Mouse (Mus musculus) midbrain, embryonic 14.5 days (tissue): Measurements from ENCODE around the gene Frmd3. TPM values are rescaled to one million over a fixed set of nuclear protein-coding genes. Genes with fewer than 3 reads are reported as not detected.
"Not testable (repeated sequence)": the region's sequence is repeated elsewhere in the genome, so short reads cannot be mapped to it uniquely, and the experiment has no call there.

Experiments
- ATAC-seq: fragments of 200-750 bp; cut with Nextera tagmentation; 2 replicates; pipeline ENCODE4 v1.8.0; 2017; ENCODE audit warnings: moderate number of reproducible peaks, moderate library complexity; ENCODE audit not compliant: low FRiP score, low TSS enrichment
- DNase-seq: peaks from one replicate; pipeline ENCODE4 v3.0.0-alpha.2; 2015
- H3K27ac ChIP-seq: fragments of 300-500 bp; sonication (generic); replicated peaks from 2 replicates; pipeline ENCODE4 v1.5.1; 2014; ENCODE audit warnings: mild to moderate bottlenecking, low read depth, low read length, moderate library complexity
- H3K27me3 ChIP-seq: fragments of 300-500 bp; sonication (generic); 2 replicates; pipeline ENCODE4 v1.6.1; 2014; ENCODE audit warnings: low read length, control low read depth, mixed read lengths; ENCODE audit not compliant: control insufficient read depth, insufficient read depth
- H3K36me3 ChIP-seq: fragments of 300-500 bp; sonication (generic); 2 replicates; pipeline ENCODE4 v1.6.1; 2014; ENCODE audit warnings: low read length, control low read depth; ENCODE audit not compliant: control insufficient read depth, insufficient read depth
- H3K4me1 ChIP-seq: fragments of 300-500 bp; sonication (generic); 2 replicates; pipeline ENCODE4 v1.6.1; 2014; ENCODE audit warnings: mild to moderate bottlenecking, antibody characterized with exemption, low read length, control low read depth; ENCODE audit not compliant: control insufficient read depth, insufficient read depth
- H3K4me2 ChIP-seq: fragments of 300-500 bp; sonication (generic); 2 replicates; pipeline ENCODE4 v1.6.1; 2014; ENCODE audit warnings: mild to moderate bottlenecking, low read length, moderate library complexity
- H3K4me3 ChIP-seq: fragments of 300-500 bp; sonication (generic); replicated peaks from 2 replicates; pipeline ENCODE4 v1.5.1; 2014; ENCODE audit warnings: low read depth, low read length
- H3K9ac ChIP-seq: fragments of 300-500 bp; sonication (generic); replicated peaks from 2 replicates; pipeline ENCODE4 v1.6.1; 2014; ENCODE audit warnings: mild to moderate bottlenecking, low read length, moderate library complexity
- H3K9me3 ChIP-seq: fragments of 300-500 bp; sonication (generic); 2 replicates; pipeline ENCODE4 v1.6.1; 2016; ENCODE audit warnings: low read length, control low read depth, mixed read lengths; ENCODE audit not compliant: control insufficient read depth
- WGBS: fragments of 180-500 bp; shearing (Covaris S2); extraction: QIAGEN DNeasy Blood & Tissue Kit; methylation state at CpG from one replicate; pipeline ENCODE4 v1.1.7; 2014; 5-methylcytosine and 5-hydroxymethylcytosine counted together
- polyA plus RNA-seq: library from polyadenylated mRNA; unstranded; fragments of >200 nt; fragmentation: Nextera tagmentation; extraction: Ambion mirVana; gene quantifications from 2 replicates; pipeline ENCODE4 v1.2.1, GENCODE M21; 2014

The Frmd3 gene
- polyA plus RNA-seq, 1 experiment from 2014 or later = 29.7 TPM

GRCm38 (mm10) chr4:74110816-74111215 lies 97.6 kb downstream of the Frmd3 start:
- no peak for DNase-seq
- 79% methylated on average over 3 of the region's 3 CpGs for WGBS
- Histone ChIP-seq H3K36me3 (no peaks in the 10 kb centered on the region), H3K9ac (no peak overlapping the region), H3K4me1 (no peaks in the 10 kb centered on the region), H3K4me2 (no peak overlapping the region), H3K27ac (no peak overlapping the region), H3K4me3 (no peak overlapping the region), H3K9me3 (no peaks in the 10 kb centered on the region), H3K27me3 (no peaks in the 10 kb centered on the region)
- ATAC-seq = no peak

- no peaks in the 10 kb centered on the region for H3K36me3 ChIP-seq
- no peaks in the 10 kb centered on the region for H3K9me3 ChIP-seq
- DNase-seq (no peak), ATAC-seq (no peak)
- no peaks in the 10 kb centered on the region for H3K27me3 ChIP-seq
- H3K9ac ChIP-seq = no peak overlapping the region
- H3K27ac ChIP-seq = no peak overlapping the region
- H3K4me3 ChIP-seq = no peak overlapping the region
- no peak overlapping the region for H3K4me2 ChIP-seq
- no peaks in the 10 kb centered on the region for H3K4me1 ChIP-seq
Observed at GRCm38 (mm10) chr4:74191528-74191927, 178.3 kb downstream of the Frmd3 start.

GRCm38 (mm10) chr4:74201281-74201811 lies 188.1 kb downstream of the Frmd3 start:
- Histone ChIP-seq H3K36me3 (no peaks in the 10 kb centered on the region), H3K4me2 (no peak overlapping the region), H3K9ac (no peak overlapping the region), H3K27me3 (no peaks in the 10 kb centered on the region), H3K4me3 (no peak overlapping the region), H3K27ac (no peak overlapping the region), H3K4me1 (no peaks in the 10 kb centered on the region), H3K9me3 (no peaks in the 10 kb centered on the region)
- ATAC-seq = no peak
- no peak for DNase-seq

GRCm38 (mm10) chr4:74221780-74222179 lies 208.5 kb downstream of the Frmd3 start:
- not testable (repeated sequence) for H3K4me1 ChIP-seq, H3K9me3 ChIP-seq, H3K36me3 ChIP-seq, H3K4me2 ChIP-seq, H3K27ac ChIP-seq, DNase-seq, H3K9ac ChIP-seq, H3K27me3 ChIP-seq, H3K4me3 ChIP-seq
- ATAC-seq = 0 out of 2 replicates have a peak, but pooled peaks have one; percentile 14
- 88% methylated on average over 1 of the region's 1 CpGs for WGBS

GRCm38 (mm10) chr4:74222360-74222759 lies 209.1 kb downstream of the Frmd3 start:
- DNase-seq = peak; percentile 47
- Histone ChIP-seq H3K4me3 (no peak overlapping the region), H3K4me1 (no peaks in the 10 kb centered on the region), H3K36me3 (no peaks in the 10 kb centered on the region), H3K9me3 (no peaks in the 10 kb centered on the region), H3K27me3 (no peaks in the 10 kb centered on the region), H3K27ac (no peak overlapping the region), H3K9ac (no peak overlapping the region), H3K4me2 (no peak overlapping the region)
- ATAC-seq = no peak
- 50% methylated on average over 3 of the region's 3 CpGs for WGBS

GRCm38 (mm10) chr4:74224210-74224609 lies 211.0 kb downstream of the Frmd3 start:
- Histone ChIP-seq H3K9me3 (no peaks in the 10 kb centered on the region), H3K9ac (no peak overlapping the region), H3K27ac (no peak overlapping the region), H3K4me3 (no peak overlapping the region), H3K4me2 (no peak overlapping the region), H3K4me1 (no peaks in the 10 kb centered on the region), H3K36me3 (no peaks in the 10 kb centered on the region), H3K27me3 (no peaks in the 10 kb centered on the region)
- 73% methylated on average over 2 of the region's 2 CpGs for WGBS
- ATAC-seq (no peak), DNase-seq (peak; percentile 12)

- Histone ChIP-seq H3K27me3 (no peaks in the 10 kb centered on the region), H3K27ac (no peak overlapping the region), H3K4me3 (no peak overlapping the region), H3K9ac (no peak overlapping the region), H3K9me3 (no peaks in the 10 kb centered on the region), H3K36me3 (no peaks in the 10 kb centered on the region), H3K4me2 (no peak overlapping the region), H3K4me1 (no peaks in the 10 kb centered on the region)
- peak; percentile 29 for ATAC-seq
- peak; percentile 10 for DNase-seq
- WGBS = 77% methylated on average over 4 of the region's 4 CpGs
Observed at GRCm38 (mm10) chr4:74230994-74231393, 217.8 kb downstream of the Frmd3 start.

GRCm38 (mm10) chr4:74231405-74231804 lies 218.2 kb downstream of the Frmd3 start:
- Histone ChIP-seq H3K36me3 (no peaks in the 10 kb centered on the region), H3K4me2 (no peak overlapping the region), H3K4me1 (no peaks in the 10 kb centered on the region), H3K9me3 (no peaks in the 10 kb centered on the region), H3K27me3 (no peaks in the 10 kb centered on the region), H3K9ac (no peak overlapping the region), H3K4me3 (no peak overlapping the region), H3K27ac (no peak overlapping the region)
- DNase-seq = peak; percentile 67
- peak; percentile 28 for ATAC-seq
- 69% methylated on average over 5 of the region's 5 CpGs for WGBS

- ATAC-seq = no peak
- 81% methylated on average over 3 of the region's 3 CpGs for WGBS
Observed at GRCm38 (mm10) chr4:74233534-74233933, 220.3 kb downstream of the Frmd3 start.

More at GRCm38 (mm10) chr4:74233534-74233933, 220.3 kb downstream of the Frmd3 start:
- Histone ChIP-seq H3K4me3 (no peak overlapping the region), H3K9ac (no peak overlapping the region), H3K4me2 (no peak overlapping the region), H3K36me3 (no peaks in the 10 kb centered on the region), H3K4me1 (no peaks in the 10 kb centered on the region), H3K27ac (no peak overlapping the region), H3K9me3 (no peaks in the 10 kb centered on the region), H3K27me3 (no peaks in the 10 kb centered on the region)
- no peak for DNase-seq
